Mouse (Mus musculus) forebrain, embryonic 16.5 days (tissue): ENCODE measurements around the gene Rnf121. TPM values are rescaled to one million over a fixed set of nuclear protein-coding genes. Genes with fewer than 3 reads are reported as not detected.
A peak's percentile ranks its signal among the peaks of the same experiment; 100 is the strongest.
"Not testable (repeated sequence)": the region's sequence is repeated elsewhere in the genome, so short reads cannot be mapped to it uniquely, and the experiment has no call there.

Source experiments
- ATAC-seq: fragments of 200-750 bp; cut with Nextera tagmentation; 2 replicates; pipeline ENCODE4 v1.8.0; 2017; ENCODE audit warnings: mild to moderate bottlenecking, moderate library complexity
- H3K27ac ChIP-seq: fragments of 300-500 bp; sonication (generic); 2 replicates; pipeline ENCODE4 v1.5.1; 2014; ENCODE audit warnings: low read length, control low read depth
- H3K27me3 ChIP-seq: fragments of 300-500 bp; sonication (generic); replicated peaks from 2 replicates; pipeline ENCODE4 v1.6.1; 2014; ENCODE audit warnings: low read length; ENCODE audit not compliant: control insufficient read depth, insufficient read depth
- H3K36me3 ChIP-seq: fragments of 300-500 bp; sonication (generic); 2 replicates; pipeline ENCODE4 v1.6.1; 2014; ENCODE audit not compliant: control insufficient read depth, insufficient read depth
- H3K4me1 ChIP-seq: fragments of 300-500 bp; sonication (generic); replicated peaks from 2 replicates; pipeline ENCODE4 v1.6.1; 2014; ENCODE audit warnings: low read length; ENCODE audit not compliant: control insufficient read depth, insufficient read depth
- H3K4me2 ChIP-seq: fragments of 300-500 bp; sonication (generic); 2 replicates; pipeline ENCODE4 v1.6.1; 2014; ENCODE audit warnings: mild to moderate bottlenecking, low read length, control low read depth
- H3K4me3 ChIP-seq: fragments of 300-500 bp; sonication (generic); replicated peaks from 2 replicates; pipeline ENCODE4 v1.5.1; 2014; ENCODE audit warnings: mild to moderate bottlenecking, low read length, control low read depth
- H3K9ac ChIP-seq: fragments of 300-500 bp; sonication (generic); replicated peaks from 2 replicates; pipeline ENCODE4 v1.6.1; 2014; ENCODE audit warnings: low read depth, low read length, control low read depth
- H3K9me3 ChIP-seq: fragments of 300-500 bp; sonication (generic); 2 replicates; pipeline ENCODE4 v1.6.1; 2016; ENCODE audit warnings: low read length; ENCODE audit not compliant: control insufficient read depth
- WGBS: fragments of 180-500 bp; shearing (Covaris S2); extraction: QIAGEN DNeasy Blood & Tissue Kit; methylation state at CpG from one replicate; pipeline ENCODE4 v1.1.7; 2014; 5-methylcytosine and 5-hydroxymethylcytosine counted together
- polyA plus RNA-seq: library from polyadenylated mRNA; unstranded; fragments of >200 nt; fragmentation: Nextera tagmentation; extraction: Ambion mirVana; gene quantifications from 2 replicates; pipeline ENCODE4 v1.2.1, GENCODE M21; 2015

Rnf121 gene
- polyA plus RNA-seq, 1 experiment from 2014 or later, result 36.3 TPM

DNA sequence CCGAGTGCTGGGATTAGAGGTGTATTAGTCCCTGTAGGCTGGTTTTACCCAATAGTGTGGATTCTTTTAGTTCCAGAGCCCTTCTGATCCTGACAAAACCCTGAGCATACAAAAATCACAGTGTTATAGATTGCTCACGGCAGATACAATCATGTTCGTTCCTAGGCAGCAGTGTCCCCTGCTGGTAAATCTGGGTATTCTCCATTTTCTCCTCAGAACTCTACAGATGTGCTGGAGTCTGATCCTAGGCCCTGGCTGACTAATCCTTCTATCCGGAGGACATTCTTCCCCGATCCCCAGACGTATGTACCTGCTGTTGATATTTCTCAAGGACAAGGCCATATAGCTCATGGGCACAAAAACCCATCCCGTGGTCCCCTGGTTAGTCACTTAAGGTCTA is 13.2 kb upstream of the Rnf121 start:
- no peaks in the 10 kb centered on the region for H3K9me3 ChIP-seq
- no peak overlapping the region for H3K9ac ChIP-seq
- peaks cover 39% of the 10 kb centered on the region for H3K36me3 ChIP-seq
- no peaks in the 10 kb centered on the region for H3K4me1 ChIP-seq
- H3K27me3 ChIP-seq, result no peaks in the 10 kb centered on the region
- no peak overlapping the region for H3K4me2 ChIP-seq
- H3K4me3 ChIP-seq, result no peak overlapping the region
- 79% methylated on average over 7 of the region's 7 CpGs for WGBS
- no peak overlapping the region for H3K27ac ChIP-seq
- peak; percentile 52; the same call in 1 of the 2 replicates for ATAC-seq

DNA sequence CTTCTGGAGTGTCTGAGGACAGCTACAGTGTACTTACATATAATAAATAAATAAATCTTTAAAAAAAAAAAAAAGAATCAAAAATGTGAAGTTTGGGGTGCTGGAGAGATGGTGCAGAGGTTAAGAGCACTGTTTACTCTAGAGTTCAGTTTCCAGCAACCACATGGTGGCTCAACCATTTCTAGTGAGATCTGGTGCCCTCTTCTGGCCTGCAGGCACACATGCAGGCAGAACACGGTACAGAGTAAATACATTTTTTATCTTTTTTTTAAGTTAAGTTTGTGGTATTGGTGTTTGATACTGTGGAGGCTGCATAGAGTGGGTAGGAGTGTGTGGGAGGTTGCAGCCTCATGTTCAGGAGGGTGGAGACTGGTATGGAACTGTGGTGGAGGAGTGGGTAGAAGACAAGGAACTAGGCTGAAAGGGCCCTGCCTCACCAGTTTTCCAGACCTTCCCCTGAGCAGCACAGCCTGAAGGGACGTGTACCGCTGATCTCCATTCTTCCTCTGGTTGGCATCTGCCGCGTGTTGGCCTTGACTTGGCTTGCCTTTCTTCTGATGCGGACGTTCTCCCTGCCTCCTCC is 11.5 kb upstream of the Rnf121 start:
- H3K27me3 ChIP-seq, result no peaks in the 10 kb centered on the region
- peaks cover 32% of the 10 kb centered on the region for H3K36me3 ChIP-seq
- 83% methylated on average over 7 of the region's 7 CpGs for WGBS

DNA sequence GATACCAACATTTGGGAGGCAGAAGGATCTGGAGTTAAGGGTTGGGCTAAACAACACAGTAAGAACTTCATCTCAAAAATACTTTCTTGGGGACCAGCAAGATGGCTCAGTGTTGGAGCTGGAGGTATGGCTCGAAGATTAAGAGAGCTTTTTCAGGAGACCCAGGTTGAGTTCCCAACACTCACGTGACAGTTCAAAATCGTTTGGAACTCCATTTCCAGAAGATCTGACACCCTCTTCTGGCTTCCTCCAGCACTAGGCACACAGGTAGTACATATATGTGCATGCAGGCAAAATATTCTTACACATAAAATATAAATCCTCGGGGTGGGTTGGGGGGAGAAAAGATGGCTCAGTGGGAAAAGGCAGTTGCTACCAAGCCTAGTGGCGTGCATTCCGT is 1.1 kb upstream of the Rnf121 start:
- Histone ChIP-seq H3K27ac (no peak overlapping the region), H3K27me3 (no peaks in the 10 kb centered on the region), H3K9me3 (no peaks in the 10 kb centered on the region), H3K9ac (peak overlapping the region; percentile 78), H3K36me3 (peaks cover 2% of the 10 kb centered on the region; the same call in 1 of the 2 replicates), H3K4me3 (peak overlapping the region; percentile 82), H3K4me1 (peaks cover 28% of the 10 kb centered on the region), H3K4me2 (peak overlapping the region; percentile 66)
- 74% methylated on average over 6 of the region's 6 CpGs for WGBS
- ATAC-seq, result no peak

More for the DNA sequence above, 11.5 kb upstream of the Rnf121 start:
- H3K4me2 ChIP-seq, result no peak overlapping the region
- no peaks in the 10 kb centered on the region for H3K9me3 ChIP-seq
- H3K9ac ChIP-seq, result no peak overlapping the region
- no peaks in the 10 kb centered on the region for H3K4me1 ChIP-seq
- no peak overlapping the region for H3K27ac ChIP-seq
- H3K4me3 ChIP-seq, result no peak overlapping the region
- no peak for ATAC-seq

DNA sequence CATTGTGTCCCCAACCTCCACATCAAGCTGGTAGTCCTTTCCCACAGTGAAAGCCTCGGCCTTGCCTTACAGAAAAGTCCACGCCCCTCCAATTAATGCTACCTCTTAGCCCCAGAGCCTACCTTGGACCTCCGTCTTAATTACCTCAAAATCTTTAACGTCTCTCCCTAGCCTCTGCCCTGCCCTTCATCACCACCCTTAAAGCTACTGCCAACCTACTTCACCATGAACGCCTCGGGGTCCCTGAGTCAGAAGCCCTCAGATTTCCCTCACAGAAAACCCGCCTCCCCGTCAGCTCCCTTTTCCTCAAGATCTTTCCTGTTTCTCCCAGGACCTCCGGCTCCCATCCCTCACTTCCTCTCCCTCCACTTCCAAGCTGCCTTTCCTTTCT is 619 bp downstream of the Rnf121 start:
- Histone ChIP-seq H3K4me1 (peaks cover 29% of the 10 kb centered on the region), H3K9ac (peak overlapping the region; percentile 78), H3K9me3 (no peaks in the 10 kb centered on the region), H3K27me3 (no peaks in the 10 kb centered on the region), H3K36me3 (no peaks in the 10 kb centered on the region), H3K4me3 (peak overlapping the region; percentile 82), H3K4me2 (peak overlapping the region; percentile 81), H3K27ac (peak overlapping the region; percentile 80)
- WGBS, result under 1% methylated on average over 9 of the region's 9 CpGs
- peak; percentile 31 for ATAC-seq

DNA sequence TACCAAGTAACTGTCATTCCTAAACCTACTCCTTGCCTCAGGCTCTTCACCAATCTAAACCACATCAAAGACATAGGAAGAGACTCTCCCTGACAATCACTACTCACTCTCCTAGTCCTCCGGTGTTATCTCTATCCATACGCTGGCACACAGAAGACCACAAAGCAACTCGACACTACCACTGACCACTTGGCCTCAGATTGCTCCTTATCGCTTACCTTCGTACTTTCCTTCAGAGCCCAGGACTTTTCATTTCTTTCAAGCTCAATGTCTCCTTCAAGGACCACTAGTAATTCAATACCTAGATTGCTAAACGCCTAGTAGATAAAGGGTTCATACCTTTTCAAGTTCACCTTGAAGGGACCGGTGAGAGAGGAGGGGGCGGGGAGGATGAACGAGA is 1.4 kb downstream of the Rnf121 start:
- no peaks in the 10 kb centered on the region for H3K9me3 ChIP-seq
- peaks cover 29% of the 10 kb centered on the region for H3K4me1 ChIP-seq
- no peak overlapping the region for H3K9ac ChIP-seq
- H3K4me2 ChIP-seq, result peak overlapping the region; percentile 81
- H3K27me3 ChIP-seq, result no peaks in the 10 kb centered on the region
- H3K4me3 ChIP-seq, result peak overlapping the region; percentile 82
- H3K27ac ChIP-seq, result no peak overlapping the region
- WGBS, result 92% methylated on average over 9 of the region's 9 CpGs
- peaks cover 4% of the 10 kb centered on the region for H3K36me3 ChIP-seq
- no peak for ATAC-seq

DNA sequence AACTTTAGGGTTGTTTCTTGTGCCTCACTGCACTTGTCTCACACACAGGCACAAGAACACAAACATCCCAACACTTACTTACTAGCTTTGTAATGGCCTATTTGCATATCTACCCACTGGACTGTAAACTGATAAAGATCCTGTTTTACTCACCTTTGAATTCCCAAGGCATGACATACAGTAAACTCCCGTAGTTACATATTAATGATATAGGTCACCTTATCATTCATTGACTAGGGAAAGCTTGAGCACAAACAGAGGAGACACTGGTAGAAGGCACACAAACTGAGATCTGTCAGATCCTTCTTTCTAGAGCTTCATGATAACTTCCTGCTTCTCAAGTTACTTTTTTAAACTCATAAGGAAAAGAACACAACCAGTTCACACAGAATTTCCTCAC is 3.1 kb downstream of the Rnf121 start:
- H3K4me1 ChIP-seq, result peaks cover 29% of the 10 kb centered on the region
- ATAC-seq, result no peak
- no peak overlapping the region for H3K4me2 ChIP-seq
- H3K4me3 ChIP-seq, result no peak overlapping the region
- no peaks in the 10 kb centered on the region for H3K9me3 ChIP-seq
- H3K9ac ChIP-seq, result no peak overlapping the region
- peaks cover 6% of the 10 kb centered on the region for H3K36me3 ChIP-seq
- 78% methylated on average over 1 of the region's 1 CpGs for WGBS
- no peak overlapping the region for H3K27ac ChIP-seq
- H3K27me3 ChIP-seq, result no peaks in the 10 kb centered on the region

DNA sequence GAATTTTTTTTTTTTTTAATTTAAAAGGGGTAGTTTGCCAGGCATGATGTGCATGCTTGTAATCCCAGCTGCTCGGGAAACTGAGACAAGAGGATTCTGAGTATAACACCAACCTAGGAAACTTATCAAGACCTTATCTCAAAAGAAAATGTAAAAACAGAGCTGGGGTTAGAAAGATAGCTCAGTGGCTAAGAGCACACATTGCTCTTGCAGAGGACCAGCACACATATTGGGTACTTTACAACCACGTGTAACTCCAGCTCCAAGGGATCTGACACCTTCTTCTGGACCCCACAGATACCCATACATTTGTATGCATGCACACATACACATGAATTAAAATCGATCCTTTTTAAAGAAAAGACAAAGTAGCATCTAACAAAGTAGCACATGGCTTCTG is 3.9 kb downstream of the Rnf121 start:
- H3K4me3 ChIP-seq, result no peak overlapping the region
- no peak overlapping the region for H3K4me2 ChIP-seq
- no peak for ATAC-seq
- no peak overlapping the region for H3K27ac ChIP-seq
- H3K36me3 ChIP-seq, result peaks cover 9% of the 10 kb centered on the region
- no peak overlapping the region for H3K9ac ChIP-seq
- peaks cover 25% of the 10 kb centered on the region for H3K4me1 ChIP-seq
- no peaks in the 10 kb centered on the region for H3K27me3 ChIP-seq
- WGBS, result 95% methylated on average over 3 of the region's 3 CpGs
- H3K9me3 ChIP-seq, result no peaks in the 10 kb centered on the region

DNA sequence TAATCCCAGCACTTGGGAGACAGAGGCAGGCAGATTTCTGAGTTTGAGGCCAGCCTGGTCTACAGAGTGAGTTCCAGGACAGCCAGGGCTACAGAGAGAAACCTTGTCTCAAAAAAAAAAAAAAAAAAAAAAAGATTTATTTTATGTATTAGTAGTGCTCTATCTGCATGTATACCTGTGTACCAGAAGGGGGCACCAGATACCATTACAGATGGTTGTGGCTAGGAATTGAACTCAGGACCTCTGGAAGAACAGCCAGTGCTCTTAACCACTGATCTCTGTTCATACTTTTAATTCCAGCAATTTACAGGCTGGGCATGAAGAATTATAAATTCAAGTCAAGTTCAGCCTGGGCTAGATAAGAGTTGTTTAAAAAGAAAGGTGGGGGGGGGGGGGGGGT is 16.7 kb downstream of the Rnf121 start:
- not testable (repeated sequence) for H3K36me3 ChIP-seq, H3K27me3 ChIP-seq, H3K9ac ChIP-seq, ATAC-seq, H3K9me3 ChIP-seq, H3K4me1 ChIP-seq, H3K27ac ChIP-seq, H3K4me3 ChIP-seq, H3K4me2 ChIP-seq

DNA sequence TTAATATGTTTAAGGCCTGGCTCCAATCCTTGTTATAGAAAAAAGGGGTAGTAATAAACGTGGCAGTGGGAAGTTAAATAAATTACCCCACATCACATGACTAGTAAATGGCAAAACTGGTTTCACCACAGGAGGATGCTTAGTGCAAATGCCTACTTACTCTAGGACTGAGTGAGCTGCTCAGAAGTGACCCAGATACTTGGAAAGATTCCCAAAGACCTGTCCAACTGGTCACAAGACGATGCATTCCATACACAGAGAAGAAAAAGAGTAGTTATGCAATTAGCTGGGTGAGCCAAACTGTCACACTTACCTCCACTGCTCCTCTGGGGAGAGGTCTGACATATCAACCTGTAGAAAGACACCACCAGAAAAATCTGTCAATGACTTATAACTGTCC is 23.0 kb downstream of the Rnf121 start:
- no peaks in the 10 kb centered on the region for H3K27me3 ChIP-seq
- no peaks in the 10 kb centered on the region for H3K4me1 ChIP-seq
- no peak overlapping the region for H3K4me3 ChIP-seq
- H3K4me2 ChIP-seq, result no peak overlapping the region
- no peak for ATAC-seq
- H3K9ac ChIP-seq, result no peak overlapping the region
- no peak overlapping the region for H3K27ac ChIP-seq
- H3K36me3 ChIP-seq, result peaks cover 16% of the 10 kb centered on the region
- no peaks in the 10 kb centered on the region for H3K9me3 ChIP-seq
- WGBS, result 90% methylated on average over 2 of the region's 2 CpGs

DNA sequence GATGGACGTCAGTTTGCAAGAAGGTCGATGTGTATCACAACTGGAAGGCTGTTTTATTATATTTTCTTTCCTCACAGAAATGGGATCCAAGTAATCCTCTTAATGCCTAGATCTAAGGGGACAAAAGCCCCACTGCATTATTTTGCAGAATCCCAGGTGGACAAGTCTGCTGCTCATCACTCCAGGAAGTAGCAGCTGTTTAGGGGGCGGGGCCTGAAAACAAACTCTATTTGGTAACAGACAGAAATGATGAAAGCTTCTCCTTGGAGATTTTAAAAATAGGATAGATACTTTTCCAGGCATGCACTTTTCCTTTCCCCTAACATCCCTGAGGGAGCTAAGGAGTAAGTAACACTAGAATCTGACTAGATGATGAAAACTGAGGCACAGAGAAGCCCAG is 28.0 kb downstream of the Rnf121 start:
- H3K27ac ChIP-seq, result no peak overlapping the region
- no peak for ATAC-seq
- no peaks in the 10 kb centered on the region for H3K9me3 ChIP-seq
- no peaks in the 10 kb centered on the region for H3K4me1 ChIP-seq
- H3K9ac ChIP-seq, result no peak overlapping the region
- H3K4me3 ChIP-seq, result no peak overlapping the region
- no peaks in the 10 kb centered on the region for H3K27me3 ChIP-seq
- no peak overlapping the region for H3K4me2 ChIP-seq
- 97% methylated on average over 3 of the region's 3 CpGs for WGBS
- H3K36me3 ChIP-seq, result peaks cover 35% of the 10 kb centered on the region
